ENCODE assay signal across 25 mouse cellular contexts in the genomic region with DNA sequence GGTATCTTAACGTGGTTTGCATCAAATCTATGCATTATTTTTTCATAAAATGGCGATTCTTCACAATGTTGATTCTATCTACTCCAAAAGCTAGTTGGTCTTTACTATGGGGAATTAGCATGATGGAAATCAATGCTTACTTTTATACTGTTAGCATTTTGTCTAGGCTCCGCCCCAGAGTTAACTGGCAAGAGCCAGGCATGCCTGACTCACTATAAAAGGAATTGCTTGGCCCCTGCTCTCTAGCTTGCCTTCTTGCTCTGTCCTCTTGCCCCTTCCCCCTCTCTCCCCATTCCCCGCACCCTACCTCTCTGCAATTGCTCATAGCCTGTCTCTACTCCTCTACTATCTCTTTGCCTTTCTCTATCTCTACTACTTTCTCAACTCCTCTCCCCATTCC. TPM values are rescaled to one million over a fixed set of nuclear protein-coding genes. Genes with fewer than 3 reads are reported as not detected.
DNase-seq lines count a peak whose midpoint lies in the region.
"Had no signal": no experiment of that assay in that cellular context is flagged by ENCODE, and none has a peak within 500 bp of the region (broad histone marks: within the 10 kb centered on the region; RNA-seq: fewer than 3 reads in every experiment).

No protein-coding gene starts in this region.

- no peak overlapping the region for H3K4me3 ChIP-seq in heart, embryonic 10.5 days
- H3K4me3 ChIP-seq: embryonic facial prominence, embryonic 13.5 days; embryonic facial prominence, embryonic 15.5 days; erythroblast, embryonic 14.5 days; forebrain, embryonic 10.5 days; forebrain, embryonic 12.5 days; forebrain, embryonic 15.5 days had no signal

- H3K36me3 ChIP-seq in heart, embryonic 10.5 days, result peaks cover 6% of the 10 kb centered on the region
- H3K36me3 ChIP-seq: forebrain, embryonic 15.5 days had no signal

- 68% methylated on average over 4 of the region's 4 CpGs for WGBS in heart, embryonic 10.5 days

- H3K9me3 ChIP-seq in heart, embryonic 10.5 days, result no peaks in the 10 kb centered on the region
- H3K9me3 ChIP-seq: embryonic facial prominence, embryonic 13.5 days; embryonic facial prominence, embryonic 15.5 days; forebrain, embryonic 10.5 days; forebrain, embryonic 12.5 days; forebrain, embryonic 15.5 days; G1E had no signal

- no peak overlapping the region for H3K27ac ChIP-seq in heart, embryonic 10.5 days
- H3K27ac ChIP-seq: embryonic facial prominence, embryonic 13.5 days; embryonic facial prominence, embryonic 15.5 days; forebrain, embryonic 10.5 days; forebrain, embryonic 12.5 days; forebrain, embryonic 15.5 days had no signal

- H3K4me1 ChIP-seq in heart, embryonic 10.5 days, result peaks cover 10% of the 10 kb centered on the region

- H3K27me3 ChIP-seq in heart, embryonic 10.5 days (ENCODE audit: insufficient read depth, poor library complexity, severe bottlenecking), result no peaks in the 10 kb centered on the region
- H3K27me3 ChIP-seq: embryonic facial prominence, embryonic 13.5 days; embryonic facial prominence, embryonic 15.5 days; forebrain, embryonic 15.5 days had no signal

- DNase-seq in 3134 (ENCODE audit: extremely low read depth, insufficient read length, low spot score), result peak; percentile 37
- peak; percentile 56 for DNase-seq in 3T3-L1 (ENCODE audit: low read depth, low spot score)
- DNase-seq in NIH3T3 (ENCODE audit: low read depth), result peak; percentile 62
- no peak for DNase-seq in kidney, postnatal 4 days
- DNase-seq in heart, embryonic 10.5 days (ENCODE audit: low spot score), result no peak
- DNase-seq: adrenal gland, adult 2 months; adrenal gland, postnatal 10 days; adrenal gland, postnatal 25 days; cerebellum, adult 11 months; cerebellum, adult 18-20 months; cerebellum, adult 8-10 months; cerebellum, adult 9-11 months; cerebellum, postnatal 14 days; cerebellum, postnatal 36 days; embryo, embryonic 11 days; forebrain, postnatal 0 days had no signal

RNA-seq across cellular contexts. Expression of a gene that starts 2.1 kb away (rescaled TPM):
- 55.7 and 64.8 TPM in 2 replicates for polyA plus RNA-seq in heart, embryonic 10.5 days (2016; fragmentation: Nextera tagmentation; extraction: Ambion mirVana)

RNA-seq across cellular contexts. Expression of a gene that starts 17.9 kb away (rescaled TPM):
- polyA plus RNA-seq in heart, embryonic 10.5 days (2016; fragmentation: Nextera tagmentation; extraction: Ambion mirVana), result not detected in 2 replicates
- polyA plus RNA-seq: adrenal gland, adult 2 months; C2C12; embryonic facial prominence, embryonic 11.5 days; embryonic facial prominence, embryonic 13.5 days; erythroblast, embryonic 14.5 days; forebrain, embryonic 10.5 days; forebrain, embryonic 12.5 days had no signal

RNA-seq across cellular contexts. Expression of a gene that starts 33.1 kb away (rescaled TPM):
- 30.2 and 36.1 TPM in 2 replicates for polyA plus RNA-seq in heart, embryonic 10.5 days (2016; fragmentation: Nextera tagmentation; extraction: Ambion mirVana)

Comparison
In these comparisons a context has a peak if more than half of its experiments do, and no peak if none do; other contexts are left out.
1. DNase-seq: peak in 3134 (single experiment), 3T3-L1 (single experiment) and NIH3T3 (single experiment); none in kidney, postnatal 4 days (0 of 2) and heart, embryonic 10.5 days (single experiment).